10 mouse cellular contexts compared by ENCODE assay signal in the genomic region with DNA sequence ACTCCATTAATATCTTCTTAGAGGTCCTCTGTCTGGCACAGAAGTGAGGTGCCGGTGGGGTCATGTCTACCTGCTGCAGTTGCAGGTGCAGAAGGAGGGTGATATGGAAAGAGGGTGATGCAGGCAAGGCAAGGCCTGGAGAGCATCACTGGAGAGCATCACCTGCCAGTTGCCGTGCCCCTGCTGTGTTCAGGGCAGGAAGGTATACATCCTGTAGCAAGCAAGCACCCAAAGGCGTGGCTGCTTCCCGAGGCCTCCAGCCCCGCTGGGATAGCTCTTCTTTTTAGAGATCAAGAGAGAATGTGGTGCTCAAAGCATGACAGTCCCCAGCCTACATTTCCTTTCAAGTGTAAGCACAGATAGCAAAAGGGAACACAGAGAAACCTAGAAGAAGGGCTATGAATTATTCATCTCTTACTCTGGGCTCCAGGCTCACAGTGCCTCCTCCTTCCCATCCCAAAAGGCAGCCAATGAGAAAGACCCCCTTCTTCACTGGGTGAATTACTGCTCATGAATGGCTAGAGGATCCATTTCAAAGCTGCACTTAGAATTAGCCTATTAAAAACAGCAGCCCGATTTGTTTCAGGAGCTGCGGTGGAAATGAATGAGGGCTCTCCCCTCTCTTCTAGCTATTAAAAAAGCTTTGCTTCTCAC. TPM values are rescaled to one million over a fixed set of nuclear protein-coding genes. Genes with fewer than 3 reads are reported as not detected.
DNase-seq lines count a peak whose midpoint lies in the region; ATAC-seq and TF ChIP-seq lines count a peak whose summit lies in the region.
"Had no signal": no experiment of that assay in that cellular context is flagged by ENCODE, and none has a peak within 500 bp of the region (broad histone marks: within the 10 kb centered on the region; RNA-seq: fewer than 3 reads in every experiment).

No protein-coding gene starts in this region.

- H3K4me1 ChIP-seq in forebrain, postnatal 0 days (ENCODE audit: insufficient read depth), result peaks cover 14% of the 10 kb centered on the region
- H3K4me1 ChIP-seq in limb, embryonic 13.5 days, result no peaks in the 10 kb centered on the region

- H3K4me2 ChIP-seq in forebrain, postnatal 0 days (ENCODE audit: low read depth), result peak overlapping the region; percentile 37
- H3K4me2 ChIP-seq in limb, embryonic 13.5 days (replicated peaks), result peak overlapping the region; percentile 23; the same call in 1 of the 2 replicates

- H3K9ac ChIP-seq in forebrain, postnatal 0 days, result no peak overlapping the region
- H3K9ac ChIP-seq in limb, embryonic 13.5 days, result no peak overlapping the region

- peak; percentile 16 for DNase-seq in left cerebral cortex, adult 11 months (ENCODE audit: low spot score)
- no peak for DNase-seq in left cerebral cortex, postnatal 4 days
- peak; percentile 76 for DNase-seq in forebrain, postnatal 0 days
- peak; percentile 8 for DNase-seq in right cerebral cortex, postnatal 14 days
- no peak for DNase-seq in Muller cell, postnatal 12 days (ENCODE audit: inconsistent ontology term)
- no peak for DNase-seq in spleen, postnatal 36 days (ENCODE audit: low spot score in 2 of 2)
- DNase-seq in urinary bladder, postnatal 36 days (ENCODE audit: low spot score in 2 of 2), result no peak
- DNase-seq: heart, adult 18-20 months had no signal

- ATAC-seq in forebrain, postnatal 0 days, result peak; percentile 99
- no peak for ATAC-seq in limb, embryonic 13.5 days (ENCODE audit: low FRiP score, low read depth)

- no peaks in the 10 kb centered on the region for H3K36me3 ChIP-seq in forebrain, postnatal 0 days (ENCODE audit: insufficient read depth)
- no peaks in the 10 kb centered on the region for H3K36me3 ChIP-seq in limb, embryonic 13.5 days

- no peak for TF ChIP-seq CTCF in forebrain, postnatal 0 days (IDR thresholded peaks at IDR 0.05; ENCODE audit: low read depth)

- intact Hi-C loops in left cerebral cortex, postnatal 4 days (cut with DNase I), result no loop called here

- WGBS in forebrain, postnatal 0 days, result 21% methylated on average over 7 of the region's 7 CpGs
- 38% methylated on average over 7 of the region's 7 CpGs for WGBS in limb, embryonic 13.5 days

- no peaks in the 10 kb centered on the region for H3K9me3 ChIP-seq in forebrain, postnatal 0 days (ENCODE audit: low read length)
- H3K9me3 ChIP-seq in limb, embryonic 13.5 days, result no peaks in the 10 kb centered on the region

- peak overlapping the region; percentile 77 for H3K27ac ChIP-seq in forebrain, postnatal 0 days (ENCODE audit: low read depth, low read length)
- no peak overlapping the region for H3K27ac ChIP-seq in limb, embryonic 13.5 days

- peak overlapping the region; percentile 27 for H3K4me3 ChIP-seq in forebrain, postnatal 0 days (ENCODE audit: low read depth, low read length)
- H3K4me3 ChIP-seq in limb, embryonic 13.5 days, result no peak overlapping the region
- H3K4me3 ChIP-seq: myocyte had no signal

- no peaks in the 10 kb centered on the region for H3K27me3 ChIP-seq in forebrain, postnatal 0 days (ENCODE audit: insufficient read depth, low read length)
- H3K27me3 ChIP-seq in limb, embryonic 13.5 days, result no peaks in the 10 kb centered on the region

RNA-seq across cellular contexts. Expression of a gene that starts 44.6 kb away (rescaled TPM):
- total RNA-seq in left cerebral cortex, postnatal 4 days (2021), result under 1 TPM; 0.36 to 0.40 TPM
- 0.43 and 0.62 TPM in 2 replicates for total RNA-seq in forebrain, postnatal 0 days (2014; rRNA removed)
- 0.09 and 0.15 TPM in 2 replicates for polyA plus RNA-seq in forebrain, postnatal 0 days (2015; fragmentation: Nextera tagmentation; extraction: Ambion mirVana)
- 0.06 and 0.11 TPM in 2 replicates for polyA plus RNA-seq in limb, embryonic 13.5 days (2015; fragmentation: Nextera tagmentation; extraction: Ambion mirVana)
- polyA plus RNA-seq: myocyte had no signal

Comparison
In these comparisons a context has a peak if more than half of its experiments do, and no peak if none do; other contexts are left out.
1. DNase-seq: peak in left cerebral cortex, adult 11 months (single experiment), forebrain, postnatal 0 days (single experiment) and right cerebral cortex, postnatal 14 days (single experiment); none in left cerebral cortex, postnatal 4 days (single experiment), Muller cell, postnatal 12 days (single experiment), spleen, postnatal 36 days (0 of 2) and urinary bladder, postnatal 36 days (0 of 2).